Mouse (Mus musculus) cortical plate, adult 2 months (tissue): ENCODE results near the gene Ccdc85b.

Source experiments
- CTCF ChIP-seq: fragments of 200-500 bp; IDR thresholded peaks from 2 replicates; pipeline ENCODE4 v1.5.1; 2011; ENCODE audit warnings: mild to moderate bottlenecking, control low read depth, low read length; ENCODE audit not compliant: insufficient read depth; ENCODE audit errors: extremely low read depth
- POLR2A ChIP-seq: fragments of 200-500 bp; IDR thresholded peaks from 2 replicates; pipeline ENCODE4 v1.6.1; 2011; ENCODE audit warnings: mild to moderate bottlenecking, low read length, control low read depth; ENCODE audit not compliant: insufficient read depth; ENCODE audit errors: extremely low read depth

- TF ChIP-seq CTCF = no peak
- TF ChIP-seq POLR2A = no peak
Observed at GRCm38 (mm10) chr19:5451766-5452165, 5.9 kb downstream of the Ccdc85b start.
